Mouse (Mus musculus): ENCODE results near the gene Herc2. TPM values are rescaled to one million over a fixed set of nuclear protein-coding genes. Genes with fewer than 3 reads are reported as not detected.
"Not testable (repeated sequence)": the region's sequence is repeated elsewhere in the genome, so short reads cannot be mapped to it uniquely, and the experiment has no call there.

Gene Herc2
- 42.3 and 45.4 TPM in 2 replicates for polyA plus RNA-seq (2015; fragmentation: Nextera tagmentation; extraction: Ambion mirVana)

- peak within 1 kb of the TSS; percentile 86 for H3K9ac ChIP-seq
These were observed at the start of gene Herc2 for GRCm38 (mm10) chr7:56049831-56050321. Gene Herc2 (plus strand): TSS chr7:56050196.

GRCm38 (mm10) chr7:56010318-56011017 is 39.5 kb upstream of the Herc2 start:
- 88% methylated on average over 4 of the region's 4 CpGs for WGBS

More at GRCm38 (mm10) chr7:56049831-56050321, at the start of gene Herc2:
- Histone ChIP-seq H3K4me2 (peak within 1 kb of the TSS; percentile 70), H3K4me3 (peak within 1 kb of the TSS; percentile 78), H3K36me3 (ENCODE audit: poor library complexity, severe bottlenecking) (0 out of 2 replicates have a peak, but pooled peaks cover 4% of the 10 kb centered on the region), H3K27ac (peak within 1 kb of the TSS; percentile 85), H3K4me1 (peaks cover 23% of the 10 kb centered on the region), H3K27me3 (no peaks in the 10 kb centered on the region), H3K9me3 (replicated peaks) (no peaks in the 10 kb centered on the region)
- ATAC-seq, result peak; percentile 100
- WGBS, result 0% methylated on average over 47 of the region's 47 CpGs

GRCm38 (mm10) chr7:56011018-56011333 is 39.0 kb upstream of the Herc2 start:
- peaks cover 10% of the 10 kb centered on the region; the same call in 1 of the 2 replicates for H3K36me3 ChIP-seq (ENCODE audit: poor library complexity, severe bottlenecking)
- ATAC-seq, result no peak
- no peak overlapping the region for H3K4me3 ChIP-seq
- H3K27ac ChIP-seq, result no peak overlapping the region
- H3K27me3 ChIP-seq, result no peaks in the 10 kb centered on the region
- H3K4me1 ChIP-seq, result no peaks in the 10 kb centered on the region
- H3K9ac ChIP-seq, result no peak overlapping the region
- H3K4me2 ChIP-seq, result no peak overlapping the region
- no peaks in the 10 kb centered on the region for H3K9me3 ChIP-seq (replicated peaks)

More at GRCm38 (mm10) chr7:56010318-56011017, 39.5 kb upstream of the Herc2 start:
- Histone ChIP-seq H3K27me3 (no peaks in the 10 kb centered on the region), H3K4me1 (no peaks in the 10 kb centered on the region), H3K9me3 (replicated peaks) (no peaks in the 10 kb centered on the region), H3K4me2 (no peak overlapping the region), H3K27ac (no peak overlapping the region), H3K9ac (no peak overlapping the region), H3K4me3 (no peak overlapping the region), H3K36me3 (ENCODE audit: poor library complexity, severe bottlenecking) (peaks cover 10% of the 10 kb centered on the region; the same call in 1 of the 2 replicates)
- ATAC-seq, result no peak

GRCm38 (mm10) chr7:56013261-56014001 is 36.6 kb upstream of the Herc2 start:
- WGBS, result 96% methylated on average over 14 of the region's 14 CpGs

GRCm38 (mm10) chr7:56014002-56014702 is 35.8 kb upstream of the Herc2 start:
- H3K9ac ChIP-seq; H3K4me3 ChIP-seq; H3K27ac ChIP-seq; ATAC-seq; H3K4me2 ChIP-seq; H3K4me1 ChIP-seq; H3K27me3 ChIP-seq; H3K36me3 ChIP-seq (ENCODE audit: poor library complexity, severe bottlenecking); H3K9me3 ChIP-seq (replicated peaks): not testable (repeated sequence)
- 86% methylated on average over 7 of the region's 18 CpGs for WGBS

More at GRCm38 (mm10) chr7:56013261-56014001, 36.6 kb upstream of the Herc2 start:
- Histone ChIP-seq H3K9ac (no peak overlapping the region), H3K27me3 (no peaks in the 10 kb centered on the region), H3K9me3 (replicated peaks) (no peaks in the 10 kb centered on the region), H3K4me1 (peaks cover under 1% of the 10 kb centered on the region), H3K4me2 (no peak overlapping the region), H3K4me3 (no peak overlapping the region), H3K27ac (no peak overlapping the region), H3K36me3 (ENCODE audit: poor library complexity, severe bottlenecking) (peaks cover 10% of the 10 kb centered on the region; the same call in 1 of the 2 replicates)
- ATAC-seq, result no peak

- Histone ChIP-seq H3K36me3 (ENCODE audit: poor library complexity, severe bottlenecking) (peaks cover 10% of the 10 kb centered on the region; the same call in 1 of the 2 replicates), H3K4me1 (peaks cover 6% of the 10 kb centered on the region), H3K4me3 (no peak overlapping the region), H3K27ac (no peak overlapping the region), H3K9ac (no peak overlapping the region), H3K9me3 (replicated peaks) (no peaks in the 10 kb centered on the region), H3K4me2 (no peak overlapping the region), H3K27me3 (no peaks in the 10 kb centered on the region)
- 89% methylated on average over 6 of the region's 6 CpGs for WGBS
- ATAC-seq, result no peak
These were observed 34.8 kb upstream of the Herc2 start for GRCm38 (mm10) chr7:56015172-56015571.

GRCm38 (mm10) chr7:56015837-56016236 is 34.2 kb upstream of the Herc2 start:
- no peak for ATAC-seq
- Histone ChIP-seq H3K27ac (no peak overlapping the region), H3K4me1 (peaks cover 6% of the 10 kb centered on the region), H3K36me3 (ENCODE audit: poor library complexity, severe bottlenecking) (peaks cover 10% of the 10 kb centered on the region; the same call in 1 of the 2 replicates), H3K4me3 (no peak overlapping the region), H3K4me2 (no peak overlapping the region), H3K9ac (no peak overlapping the region), H3K9me3 (replicated peaks) (no peaks in the 10 kb centered on the region), H3K27me3 (no peaks in the 10 kb centered on the region)
- WGBS, result 96% methylated on average over 7 of the region's 7 CpGs

GRCm38 (mm10) chr7:56017761-56018160 is 32.2 kb upstream of the Herc2 start:
- Histone ChIP-seq H3K4me3 (no peak overlapping the region), H3K27ac (no peak overlapping the region), H3K36me3 (ENCODE audit: poor library complexity, severe bottlenecking) (peaks cover 10% of the 10 kb centered on the region; the same call in 1 of the 2 replicates), H3K4me1 (peaks cover 6% of the 10 kb centered on the region), H3K9ac (no peak overlapping the region), H3K27me3 (no peaks in the 10 kb centered on the region), H3K9me3 (replicated peaks) (no peaks in the 10 kb centered on the region), H3K4me2 (no peak overlapping the region)
- WGBS, result 88% methylated on average over 3 of the region's 3 CpGs
- ATAC-seq, result no peak

- peak overlapping the region; percentile 55 for H3K27ac ChIP-seq
- peak overlapping the region; percentile 61 for H3K4me2 ChIP-seq
- peaks cover 5% of the 10 kb centered on the region; the same call in 1 of the 2 replicates for H3K36me3 ChIP-seq (ENCODE audit: poor library complexity, severe bottlenecking)
- H3K9ac ChIP-seq, result peak overlapping the region; percentile 85
- 42% methylated on average over 7 of the region's 7 CpGs for WGBS
- peaks cover 6% of the 10 kb centered on the region for H3K4me1 ChIP-seq
- H3K9me3 ChIP-seq (replicated peaks), result no peaks in the 10 kb centered on the region
- peak overlapping the region; percentile 70 for H3K4me3 ChIP-seq
- no peak for ATAC-seq
- H3K27me3 ChIP-seq, result no peaks in the 10 kb centered on the region
These were observed 31.5 kb upstream of the Herc2 start for GRCm38 (mm10) chr7:56018446-56018971.

- 0 out of 2 replicates have a peak, but pooled peaks cover 5% of the 10 kb centered on the region for H3K36me3 ChIP-seq (ENCODE audit: poor library complexity, severe bottlenecking)
- H3K27ac ChIP-seq, result peak overlapping the region; percentile 55
- peak overlapping the region; percentile 70 for H3K4me3 ChIP-seq
- under 1% methylated on average over 48 of the region's 71 CpGs for WGBS
- peak overlapping the region; percentile 61 for H3K4me2 ChIP-seq
- ATAC-seq, result peak; percentile 96
- H3K4me1 ChIP-seq, result peaks cover 6% of the 10 kb centered on the region
- H3K9me3 ChIP-seq (replicated peaks), result no peaks in the 10 kb centered on the region
- no peaks in the 10 kb centered on the region for H3K27me3 ChIP-seq
- H3K9ac ChIP-seq, result peak overlapping the region; percentile 85
These were observed 30.7 kb upstream of the Herc2 start for GRCm38 (mm10) chr7:56018972-56019929.

GRCm38 (mm10) chr7:56019930-56020253 is 30.1 kb upstream of the Herc2 start, which contains the start of gene Nipa1:
Gene Nipa1 (minus strand): TSS chr7:56019954.
- no peaks in the 10 kb centered on the region for H3K9me3 ChIP-seq (replicated peaks)
- ATAC-seq, result no peak
- WGBS, result 45% methylated on average over 3 of the region's 3 CpGs
- peaks cover 6% of the 10 kb centered on the region for H3K4me1 ChIP-seq
- H3K9ac ChIP-seq, result peak within 1 kb of the TSS; percentile 85
- peak within 1 kb of the TSS; percentile 61 for H3K4me2 ChIP-seq
- H3K36me3 ChIP-seq (ENCODE audit: poor library complexity, severe bottlenecking), result no peaks in the 10 kb centered on the region
- no peaks in the 10 kb centered on the region for H3K27me3 ChIP-seq
- H3K27ac ChIP-seq, result peak within 1 kb of the TSS; percentile 55
- peak within 1 kb of the TSS; percentile 70 for H3K4me3 ChIP-seq
